Mouse (Mus musculus) heart, embryonic 15.5 days (tissue): ENCODE results near the gene Aadac. TPM values are rescaled to one million over a fixed set of nuclear protein-coding genes. Genes with fewer than 3 reads are reported as not detected.

Experiments
- ATAC-seq: fragments of 200-750 bp; cut with Nextera tagmentation; replicated peaks from 2 replicates; pipeline ENCODE4 v1.8.0; 2017; ENCODE audit warnings: low read depth, moderate TSS enrichment; ENCODE audit not compliant: insufficient number of reproducible peaks, insufficient read depth, low FRiP score
- H3K27ac ChIP-seq: fragments of 300-500 bp; sonication (generic); 2 replicates; pipeline ENCODE4 v1.5.1; 2015; ENCODE audit warnings: mild to moderate bottlenecking, inconsistent platforms
- H3K27me3 ChIP-seq: fragments of 300-500 bp; sonication (generic); 2 replicates; pipeline ENCODE4 v1.6.1; 2015; ENCODE audit warnings: inconsistent platforms
- H3K36me3 ChIP-seq: fragments of 300-500 bp; sonication (generic); 2 replicates; pipeline ENCODE4 v1.6.1; 2015; ENCODE audit warnings: mild to moderate bottlenecking, inconsistent platforms
- H3K4me1 ChIP-seq: fragments of 300-500 bp; sonication (generic); replicated peaks from 2 replicates; pipeline ENCODE4 v1.6.1; 2015; ENCODE audit warnings: inconsistent platforms
- H3K4me2 ChIP-seq: fragments of 300-500 bp; sonication (generic); 2 replicates; pipeline ENCODE4 v1.6.1; 2015; ENCODE audit warnings: inconsistent platforms, mild to moderate bottlenecking, moderate library complexity
- H3K4me3 ChIP-seq: fragments of 300-500 bp; sonication (generic); 2 replicates; pipeline ENCODE4 v1.5.1; 2015; ENCODE audit warnings: mild to moderate bottlenecking, inconsistent platforms
- H3K9ac ChIP-seq: fragments of 300-500 bp; sonication (generic); 2 replicates; pipeline ENCODE4 v1.6.1; 2015; ENCODE audit warnings: mild to moderate bottlenecking, inconsistent platforms
- H3K9me3 ChIP-seq: fragments of 300-500 bp; sonication (generic); replicated peaks from 2 replicates; pipeline ENCODE4 v1.6.1; 2016; ENCODE audit warnings: inconsistent platforms
- WGBS: fragments of 180-500 bp; shearing (Covaris S2); methylation state at CpG from one replicate; pipeline ENCODE4 v1.1.7; 2015; ENCODE audit warnings: mixed read lengths; 5-methylcytosine and 5-hydroxymethylcytosine counted together
- polyA plus RNA-seq: library from polyadenylated mRNA; unstranded; fragments of >200 nt; fragmentation: Nextera tagmentation; extraction: Ambion mirVana; gene quantifications from 2 replicates; pipeline ENCODE4 v1.2.1, GENCODE M21; 2015

The Aadac gene
- polyA plus RNA-seq, result 0.44 and 2.5 TPM in 2 replicates

DNA sequence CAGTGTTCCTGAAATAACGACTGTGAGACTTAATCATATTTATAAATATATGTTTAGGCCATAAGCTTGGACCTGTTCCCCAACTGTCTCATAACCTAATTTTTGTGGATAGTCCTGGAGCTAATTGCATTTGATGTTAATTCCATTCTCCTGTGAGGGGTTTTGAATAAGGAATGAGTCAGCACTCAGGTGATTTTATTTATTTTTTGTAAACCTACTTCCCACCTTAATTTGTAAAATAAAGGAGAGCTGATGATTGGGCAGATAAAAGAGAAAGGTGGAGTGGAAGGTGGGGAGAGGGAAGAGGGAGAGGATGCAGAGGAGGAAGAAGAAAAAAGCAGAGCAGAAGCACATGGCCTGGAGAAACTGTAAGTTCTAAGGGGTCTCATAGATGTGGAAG is at the start of gene Aadac:
Aadac (plus strand) TSS at position 301 of the 400 bp plus-strand sequence.
- no peaks in the 10 kb centered on the region for H3K9me3 ChIP-seq
- H3K4me2 ChIP-seq, result no peak within 1 kb of the TSS
- H3K27me3 ChIP-seq, result no peaks in the 10 kb centered on the region
- no peak within 1 kb of the TSS for H3K9ac ChIP-seq
- H3K27ac ChIP-seq, result no peak within 1 kb of the TSS
- H3K4me1 ChIP-seq, result no peaks in the 10 kb centered on the region
- no peak within 1 kb of the TSS for H3K4me3 ChIP-seq
- no peak for ATAC-seq
- no peaks in the 10 kb centered on the region for H3K36me3 ChIP-seq
- WGBS, result 52% methylated on average over 1 of the region's 1 CpGs

DNA sequence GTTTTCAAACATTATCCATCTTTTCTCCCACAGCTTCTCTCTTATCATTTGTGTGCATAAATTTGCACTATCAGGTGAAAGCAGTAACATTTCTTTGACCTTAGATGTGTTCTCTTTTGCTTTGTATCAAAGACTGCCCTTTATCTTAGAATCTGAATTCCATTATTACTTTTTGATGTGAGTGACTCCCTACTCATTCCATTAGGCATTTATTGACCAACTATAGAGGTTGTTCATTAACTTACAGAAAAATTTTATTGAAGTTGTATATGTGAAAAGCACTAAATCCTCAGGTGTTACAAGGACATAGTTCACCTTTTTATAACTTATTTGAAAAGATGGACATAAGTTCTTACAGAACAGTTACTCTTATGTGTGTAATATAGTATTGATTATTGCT is 21.9 kb upstream of the Aadac start:
- Histone ChIP-seq H3K4me3 (no peak overlapping the region), H3K4me1 (no peaks in the 10 kb centered on the region)
- no peak for ATAC-seq

DNA sequence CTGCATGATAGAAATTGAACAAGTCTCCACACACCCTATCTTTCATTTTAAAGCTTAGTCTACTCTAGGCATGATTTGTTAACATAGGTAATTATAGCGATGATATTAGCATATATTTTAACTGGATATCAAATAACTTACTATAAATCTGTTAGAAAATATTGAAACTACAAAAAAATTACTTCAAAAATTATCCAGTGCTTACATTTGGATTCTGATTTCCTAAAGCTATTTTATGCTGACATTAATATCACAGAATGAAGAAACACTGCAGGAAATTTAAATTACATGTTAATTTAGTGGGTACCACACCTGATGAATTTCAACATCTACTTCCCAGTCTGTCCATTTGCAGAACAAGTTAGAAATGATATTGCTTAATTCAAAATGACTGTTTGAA is 19.1 kb upstream of the Aadac start, which contains the start of gene Aadacl2:
Aadacl2 (plus strand) TSS at position 301 of the 400 bp plus-strand sequence.
- H3K9me3 ChIP-seq, result no peaks in the 10 kb centered on the region
- H3K27me3 ChIP-seq, result no peaks in the 10 kb centered on the region
- no peak within 1 kb of the TSS for H3K4me2 ChIP-seq
- H3K4me3 ChIP-seq, result no peak within 1 kb of the TSS
- no peak for ATAC-seq
- WGBS, result 74% methylated on average over 1 of the region's 1 CpGs
- no peak within 1 kb of the TSS for H3K9ac ChIP-seq
- no peak within 1 kb of the TSS for H3K27ac ChIP-seq
- no peaks in the 10 kb centered on the region for H3K36me3 ChIP-seq
- no peaks in the 10 kb centered on the region for H3K4me1 ChIP-seq

More for the DNA sequence above, 21.9 kb upstream of the Aadac start:
- Histone ChIP-seq H3K27me3 (no peaks in the 10 kb centered on the region), H3K9ac (no peak overlapping the region), H3K36me3 (no peaks in the 10 kb centered on the region), H3K27ac (no peak overlapping the region), H3K4me2 (no peak overlapping the region), H3K9me3 (no peaks in the 10 kb centered on the region)

DNA sequence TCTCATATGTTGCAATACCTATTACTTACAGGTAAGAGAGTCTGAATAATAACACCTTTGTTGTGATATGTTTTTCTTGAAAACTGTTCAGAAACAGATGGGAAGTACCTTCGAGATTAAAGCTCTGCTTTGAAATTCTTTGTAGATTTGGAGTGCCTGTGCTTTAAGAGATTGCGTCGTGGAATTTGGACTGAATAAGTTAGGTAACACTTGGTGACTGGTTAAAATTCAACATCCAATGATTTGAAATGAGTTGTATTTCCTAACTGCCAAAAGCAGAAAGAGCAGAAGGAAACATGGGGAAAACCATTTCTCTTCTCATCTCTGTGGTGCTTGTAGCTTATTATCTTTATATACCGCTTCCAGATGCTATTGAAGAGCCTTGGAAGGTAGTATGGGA is 6.0 kb downstream of the Aadac start:
- 78% methylated on average over 4 of the region's 4 CpGs for WGBS
- ATAC-seq, result no peak
- H3K36me3 ChIP-seq, result no peaks in the 10 kb centered on the region
- H3K27me3 ChIP-seq, result no peaks in the 10 kb centered on the region
- H3K9me3 ChIP-seq, result no peaks in the 10 kb centered on the region
- H3K4me2 ChIP-seq, result no peak overlapping the region
- no peak overlapping the region for H3K9ac ChIP-seq
- no peak overlapping the region for H3K27ac ChIP-seq
- H3K4me1 ChIP-seq, result no peaks in the 10 kb centered on the region
- no peak overlapping the region for H3K4me3 ChIP-seq

DNA sequence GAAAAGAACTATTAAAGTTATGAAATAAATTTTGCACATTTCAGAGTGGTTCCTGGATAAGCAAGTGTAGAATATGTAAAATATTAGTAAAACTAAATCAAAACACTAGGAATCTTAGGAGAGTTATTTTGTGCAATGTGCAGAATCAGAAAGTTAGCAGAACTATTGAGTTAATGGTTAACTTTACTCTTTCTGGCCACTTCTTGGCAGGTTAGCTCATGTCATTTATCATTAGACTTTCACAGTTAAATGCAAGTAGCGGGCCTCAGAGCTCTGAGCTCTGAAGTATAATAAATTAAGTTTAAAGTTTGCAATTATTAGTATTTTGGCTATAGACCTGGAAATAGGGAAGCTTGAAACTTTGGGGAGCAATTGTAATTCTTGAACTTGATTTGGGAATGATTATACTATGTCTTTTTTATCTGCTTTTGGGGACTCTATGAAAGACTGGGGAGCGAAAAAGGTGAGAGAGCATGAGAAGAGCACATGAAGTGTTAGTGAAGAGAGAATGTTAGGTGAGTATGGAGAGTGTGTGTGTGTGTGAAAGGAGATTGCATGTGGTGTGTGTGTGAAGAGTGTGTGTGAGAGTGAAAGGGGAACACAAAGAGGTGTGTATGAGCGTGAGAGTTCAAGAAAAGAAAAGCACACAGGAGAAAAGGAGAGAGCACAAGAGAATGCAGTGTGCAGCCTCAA is 20.9 kb downstream of the Aadac start:
- Histone ChIP-seq H3K4me1 (no peaks in the 10 kb centered on the region), H3K27ac (no peak overlapping the region), H3K9ac (no peak overlapping the region), H3K9me3 (no peaks in the 10 kb centered on the region), H3K4me3 (no peak overlapping the region), H3K36me3 (no peaks in the 10 kb centered on the region), H3K27me3 (no peaks in the 10 kb centered on the region), H3K4me2 (no peak overlapping the region)
- WGBS, result 75% methylated on average over 3 of the region's 3 CpGs
- ATAC-seq, result no peak

DNA sequence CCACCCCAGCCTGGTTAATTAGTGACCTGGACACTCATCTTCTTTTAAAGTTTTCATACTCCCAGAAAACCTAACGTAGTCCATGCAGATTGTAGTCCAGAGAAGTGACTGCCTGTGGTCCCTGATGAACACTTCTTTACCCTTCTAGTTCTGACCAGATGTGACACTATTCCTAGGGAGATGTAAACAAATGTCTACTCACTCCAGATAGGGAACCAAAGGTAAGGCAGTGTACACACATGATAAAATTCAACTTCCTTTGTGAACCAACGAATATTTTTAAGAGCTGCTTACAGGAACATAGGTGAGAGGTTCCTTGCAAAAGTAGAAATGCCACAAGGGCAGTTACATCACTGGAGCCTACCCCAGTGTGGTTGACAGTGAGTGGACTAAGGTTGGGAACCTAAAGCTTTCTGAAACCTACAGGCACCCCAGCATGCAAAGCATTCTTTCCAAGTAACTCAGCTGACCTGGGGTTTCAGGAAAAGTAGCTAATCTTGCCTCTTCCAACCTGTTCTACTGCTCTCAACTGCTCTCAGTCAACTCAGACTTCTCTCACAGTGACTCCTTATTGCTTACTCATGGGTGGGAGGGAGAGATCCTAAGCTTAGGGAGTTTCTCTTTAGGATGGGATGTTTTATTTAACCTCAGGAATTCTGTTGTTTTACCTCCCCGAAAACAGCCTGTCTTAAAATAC is 27.9 kb downstream of the Aadac start:
- no peaks in the 10 kb centered on the region for H3K27me3 ChIP-seq
- no peak overlapping the region for H3K4me3 ChIP-seq
- 74% methylated on average over 3 of the region's 3 CpGs for WGBS
- H3K4me1 ChIP-seq, result no peaks in the 10 kb centered on the region
- ATAC-seq, result no peak
- H3K9ac ChIP-seq, result no peak overlapping the region
- no peaks in the 10 kb centered on the region for H3K9me3 ChIP-seq
- H3K27ac ChIP-seq, result no peak overlapping the region
- H3K4me2 ChIP-seq, result no peak overlapping the region
- no peaks in the 10 kb centered on the region for H3K36me3 ChIP-seq

DNA sequence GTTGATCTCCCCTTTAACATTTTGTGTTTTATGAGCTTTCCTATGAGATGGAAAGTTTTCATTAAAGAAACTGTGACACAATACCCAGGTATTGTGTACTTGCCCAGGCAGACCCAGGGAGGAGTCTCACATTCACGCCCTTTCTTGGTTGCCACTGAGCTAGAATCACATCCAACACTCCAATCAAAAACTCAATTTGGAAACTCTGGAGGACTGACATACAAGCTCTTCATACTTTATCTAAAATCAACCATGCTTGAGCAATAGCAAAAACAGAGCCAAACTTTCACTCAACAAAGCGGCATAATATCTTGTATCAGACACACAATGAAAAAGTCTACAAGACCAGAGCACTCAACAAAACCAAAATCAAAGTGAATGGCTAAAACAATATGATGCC is 28.4 kb downstream of the Aadac start:
- Histone ChIP-seq H3K4me1 (no peaks in the 10 kb centered on the region), H3K27ac (no peak overlapping the region), H3K27me3 (no peaks in the 10 kb centered on the region), H3K4me2 (no peak overlapping the region), H3K9ac (no peak overlapping the region), H3K9me3 (no peaks in the 10 kb centered on the region), H3K36me3 (no peaks in the 10 kb centered on the region), H3K4me3 (no peak overlapping the region)
- whole genome bisulfite sequencing, result 70% methylated on average over 2 of the region's 2 CpGs
- no peak for ATAC-seq

DNA sequence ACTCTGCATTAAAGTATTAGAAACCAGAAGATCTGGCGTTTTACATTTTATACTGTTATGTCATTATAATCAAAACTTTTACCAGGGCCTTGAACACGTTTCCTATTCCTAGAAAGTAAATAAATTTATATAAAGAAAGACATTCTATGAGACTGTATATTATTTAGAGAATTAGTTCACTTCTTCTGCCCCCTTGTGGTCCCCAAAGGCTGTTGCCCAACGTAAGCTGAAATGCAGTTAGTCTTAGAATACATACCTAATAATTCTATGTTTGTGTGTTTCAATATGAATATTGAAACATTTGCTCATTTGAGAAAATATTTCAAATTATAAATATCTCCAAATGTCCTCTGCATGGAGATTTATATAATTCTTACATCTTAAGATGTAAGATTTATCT is 30.9 kb downstream of the Aadac start:
- Histone ChIP-seq H3K4me3 (no peak overlapping the region), H3K36me3 (no peaks in the 10 kb centered on the region), H3K9ac (no peak overlapping the region), H3K27me3 (no peaks in the 10 kb centered on the region), H3K4me1 (no peaks in the 10 kb centered on the region), H3K27ac (no peak overlapping the region), H3K4me2 (no peak overlapping the region), H3K9me3 (no peaks in the 10 kb centered on the region)
- ATAC-seq, result no peak
- WGBS, result 24% methylated on average over 3 of the region's 3 CpGs

DNA sequence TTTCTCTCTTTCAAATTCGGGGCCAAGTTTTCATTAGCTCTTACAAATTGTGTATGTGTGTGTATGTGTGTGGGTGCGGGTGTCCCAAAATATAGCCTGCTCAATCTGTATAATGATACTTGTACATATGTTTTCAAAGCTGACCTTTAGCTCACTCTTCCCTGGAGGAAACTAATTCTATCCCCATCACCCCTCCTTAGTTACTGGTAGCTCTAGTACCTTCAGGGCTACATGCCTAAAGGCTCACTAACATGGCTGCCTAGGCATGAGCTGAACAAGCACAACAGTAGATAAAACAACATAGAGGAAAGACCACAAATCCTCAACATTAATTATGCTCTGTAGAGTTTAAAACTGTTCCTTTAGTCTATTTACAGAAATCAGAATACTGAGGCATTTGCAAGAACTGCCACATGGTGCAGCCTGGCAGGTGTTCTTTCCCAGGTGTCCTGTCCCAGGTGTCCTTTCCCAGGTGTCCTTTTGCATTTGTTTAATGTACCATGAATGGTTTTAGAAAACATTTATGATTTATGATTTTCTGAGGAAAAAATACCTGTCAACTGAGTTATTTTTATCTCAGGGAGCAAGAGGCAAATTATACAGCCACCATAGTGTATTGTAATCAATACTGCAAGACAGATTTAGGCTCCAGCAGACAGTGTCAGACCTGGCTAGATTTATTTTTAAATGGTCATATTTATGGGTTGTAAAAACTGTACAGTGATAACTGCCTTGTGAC is 31.7 kb downstream of the Aadac start:
- Histone ChIP-seq H3K9ac (no peak overlapping the region), H3K9me3 (no peaks in the 10 kb centered on the region), H3K36me3 (no peaks in the 10 kb centered on the region), H3K4me2 (no peak overlapping the region), H3K4me3 (no peak overlapping the region), H3K27me3 (no peaks in the 10 kb centered on the region), H3K4me1 (no peaks in the 10 kb centered on the region), H3K27ac (no peak overlapping the region)
- ATAC-seq, result no peak
- WGBS, result 73% methylated on average over 2 of the region's 2 CpGs

DNA sequence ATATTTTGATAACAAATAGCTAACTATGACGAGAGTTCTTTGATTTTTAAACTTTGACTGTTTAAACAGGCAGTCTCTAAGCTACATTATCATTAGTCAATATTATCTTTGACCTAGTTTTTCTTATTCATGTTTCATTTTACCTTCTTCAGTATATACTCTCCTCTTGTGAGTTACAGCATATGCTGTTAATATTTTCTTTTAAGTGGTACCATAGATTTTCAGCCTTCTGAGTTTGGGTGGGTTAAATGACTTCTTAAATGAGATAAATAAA is 32.2 kb downstream of the Aadac start:
- ATAC-seq, result no peak
- H3K27ac ChIP-seq, result no peak overlapping the region
- H3K9ac ChIP-seq, result no peak overlapping the region
- H3K4me2 ChIP-seq, result no peak overlapping the region
- no peaks in the 10 kb centered on the region for H3K36me3 ChIP-seq
- H3K9me3 ChIP-seq, result no peaks in the 10 kb centered on the region
- H3K4me3 ChIP-seq, result no peak overlapping the region
- H3K27me3 ChIP-seq, result no peaks in the 10 kb centered on the region
- WGBS, result 56% methylated on average over 1 of the region's 1 CpGs
- no peaks in the 10 kb centered on the region for H3K4me1 ChIP-seq

DNA sequence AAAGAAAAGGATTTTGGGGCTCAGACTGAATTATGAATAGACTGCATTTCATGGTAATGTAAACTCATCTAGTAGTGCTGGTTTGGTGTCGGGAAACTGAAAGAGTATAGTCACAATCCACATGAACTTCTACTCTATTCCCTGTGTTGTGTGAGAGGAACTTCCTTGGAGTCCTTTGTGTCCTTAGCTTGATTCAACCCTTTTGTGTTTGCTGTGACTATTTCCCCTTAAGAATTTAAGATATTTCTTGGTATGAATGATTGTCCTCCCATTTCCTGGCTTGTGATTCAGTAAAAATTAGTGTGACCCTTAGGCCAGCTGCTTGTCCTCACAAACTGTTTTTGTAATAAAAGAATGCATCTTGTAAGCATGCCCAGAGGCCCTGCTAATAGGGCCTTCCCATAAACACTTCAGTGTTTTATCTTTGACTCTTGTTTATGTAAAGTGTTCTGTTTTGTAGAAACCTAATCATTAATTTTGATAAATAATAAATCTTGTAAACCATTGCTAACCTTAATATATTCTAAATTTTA is 53.4 kb downstream of the Aadac start:
- H3K4me2 ChIP-seq, result no peak overlapping the region
- no peaks in the 10 kb centered on the region for H3K36me3 ChIP-seq
- H3K27ac ChIP-seq, result no peak overlapping the region
- no peaks in the 10 kb centered on the region for H3K9me3 ChIP-seq
- ATAC-seq, result no peak
- 91% methylated on average over 1 of the region's 1 CpGs for WGBS
- no peak overlapping the region for H3K4me3 ChIP-seq
- no peak overlapping the region for H3K9ac ChIP-seq
- H3K4me1 ChIP-seq, result peaks cover 6% of the 10 kb centered on the region; the same call in 1 of the 2 replicates
- no peaks in the 10 kb centered on the region for H3K27me3 ChIP-seq
